Mouse (Mus musculus): ENCODE data around the gene Pfdn6.

GRCm38 (mm10) chr17:33925406-33926116 lies 14.6 kb downstream of the Pfdn6 start:
- TF ChIP-seq CTCF (IDR thresholded peaks at IDR 0.05; ENCODE audit: insufficient read depth, low read length) (no peak), POLR2A (IDR thresholded peaks at IDR 0.05; ENCODE audit: borderline replicate concordance, extremely low read depth, low read depth, low read length) (no peak)
